Mouse (Mus musculus) liver, adult 2 months (tissue): ENCODE data around the gene Zc3h12a.

Experiments used
- CTCF ChIP-seq: fragments of 200-500 bp; IDR thresholded peaks from 2 replicates; pipeline ENCODE4 v1.5.1; 2011; ENCODE audit warnings: low read depth, low read length, control low read depth
- POLR2A ChIP-seq: fragments of 200-500 bp; IDR thresholded peaks from 2 replicates; pipeline ENCODE4 v1.6.1; 2011; ENCODE audit warnings: low read length, control low read depth; ENCODE audit not compliant: insufficient read depth; ENCODE audit errors: extremely low read depth

DNA sequence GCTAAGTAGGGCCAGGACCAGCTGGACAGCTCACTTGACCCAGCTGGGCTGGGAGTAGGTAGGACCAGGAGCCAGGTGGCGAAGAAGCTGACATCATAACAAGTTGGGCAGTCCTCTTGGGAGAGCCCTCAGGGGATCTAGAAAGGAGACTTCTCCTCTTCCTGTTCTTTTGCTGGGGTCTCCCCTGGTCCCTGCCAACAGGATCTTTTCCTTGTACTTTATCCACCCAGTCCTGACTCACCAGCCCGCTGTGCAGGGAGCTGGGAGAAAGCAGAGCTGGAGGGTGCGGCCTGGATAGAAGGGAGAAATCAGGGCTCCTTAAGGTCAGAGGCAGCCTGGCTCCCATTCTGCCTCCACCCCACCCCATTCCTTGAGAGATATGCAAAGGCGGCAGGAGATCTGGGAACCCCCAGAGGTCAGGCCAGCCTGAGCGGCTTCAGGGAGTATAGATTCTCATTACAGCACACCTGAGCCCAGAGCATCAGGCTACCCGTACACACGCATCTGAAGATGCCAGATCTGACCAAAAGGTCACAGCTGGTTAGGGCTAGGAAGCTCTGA lies 2.2 kb downstream of the Zc3h12a start:
- no peak for TF ChIP-seq CTCF
- TF ChIP-seq POLR2A, result no peak
